Mouse (Mus musculus): ENCODE data around the gene Saysd1. TPM values are rescaled to one million over a fixed set of nuclear protein-coding genes. Genes with fewer than 3 reads are reported as not detected.

Gene Saysd1
- polyA plus RNA-seq (2012; rRNA removed): 220 and 227 TPM in 2 replicates

DNA sequence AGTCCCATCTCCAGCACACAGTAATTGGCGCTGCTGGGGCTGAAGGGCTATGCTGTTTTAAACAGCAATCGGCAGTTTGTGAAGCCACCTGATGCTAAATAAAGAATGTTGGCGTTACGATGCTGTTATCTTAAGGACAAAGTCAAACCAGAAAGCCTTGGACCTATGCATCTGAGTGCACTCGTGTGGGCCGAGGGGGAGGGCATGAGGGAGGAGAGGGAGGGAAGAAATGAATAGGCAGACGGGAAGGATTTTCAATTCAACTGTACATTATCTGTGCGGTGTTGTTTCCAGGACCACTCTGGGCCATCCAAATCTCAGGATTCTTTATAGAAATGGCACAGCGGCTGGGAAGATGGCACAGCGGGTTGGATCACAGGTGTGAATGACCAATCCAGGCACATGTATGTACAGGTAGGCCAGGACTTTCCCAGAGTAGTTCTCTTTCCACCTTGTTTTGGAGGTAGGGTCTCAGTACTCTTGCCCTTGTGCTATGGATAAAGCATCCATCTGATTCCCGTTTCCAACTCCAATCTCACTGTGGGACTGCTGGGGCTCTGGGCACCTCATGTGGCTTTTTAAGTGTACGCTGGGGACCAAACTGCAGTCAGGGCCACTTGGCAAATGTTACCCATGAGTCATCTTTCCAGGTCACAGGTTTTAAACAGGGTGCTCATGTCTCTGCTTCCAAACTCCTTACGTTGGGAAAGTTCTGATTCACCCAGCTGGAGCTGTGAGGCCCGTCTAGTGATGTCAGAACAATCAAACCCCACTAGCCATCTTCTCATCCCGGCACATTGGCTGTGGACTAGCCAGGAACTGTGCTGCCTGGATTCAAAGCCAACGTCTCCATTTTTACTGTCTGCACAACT is at the start of gene Saysd1:
Gene Saysd1 (minus strand): TSS at position 51 of the 872 bp plus-strand sequence.
- Histone ChIP-seq H3K27ac (ENCODE audit: control insufficient read depth, insufficient read depth, low read depth, low read length) (no peak within 1 kb of the TSS), H3K4me1 (ENCODE audit: control insufficient read depth, insufficient read depth, low read length) (peaks cover 3% of the 10 kb centered on the region), H3K36me3 (ENCODE audit: control insufficient read depth, insufficient read depth, low read length) (no peaks in the 10 kb centered on the region), H3K4me3 (ENCODE audit: control insufficient read depth, low read depth, low read length) (no peak within 1 kb of the TSS), H3K27me3 (ENCODE audit: control insufficient read depth, insufficient read depth, low read length) (no peaks in the 10 kb centered on the region)
- TF ChIP-seq CTCF (IDR thresholded peaks at IDR 0.05; ENCODE audit: control insufficient read depth, insufficient read depth, insufficient replicate concordance, low read depth, low read length): no peak
- TF ChIP-seq POLR2A (IDR thresholded peaks at IDR 0.05; ENCODE audit: control insufficient read depth, low read depth, low read length): no peak

DNA sequence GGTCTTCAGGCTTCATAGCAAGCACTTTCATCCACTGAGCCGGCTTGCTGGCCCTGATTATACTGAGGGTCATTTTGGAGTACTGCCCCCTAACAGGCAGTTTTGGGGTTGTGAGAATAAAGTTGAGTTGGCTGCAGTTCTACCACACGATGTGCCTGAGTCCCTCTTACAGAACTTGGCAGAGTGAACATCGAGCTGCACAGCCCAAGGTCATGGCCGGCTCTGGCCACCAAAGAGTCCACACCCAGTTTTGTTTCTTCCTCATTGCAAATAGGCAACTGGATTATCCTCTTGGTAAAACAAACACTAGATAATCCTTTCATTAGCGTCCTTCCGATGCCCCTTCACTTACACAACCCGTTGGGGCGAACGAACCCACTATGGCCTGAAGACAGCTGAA is 47.1 kb upstream of the Saysd1 start:
- Histone ChIP-seq H3K4me3 (ENCODE audit: control insufficient read depth, low read depth, low read length) (no peak overlapping the region), H3K36me3 (ENCODE audit: control insufficient read depth, insufficient read depth, low read length) (no peaks in the 10 kb centered on the region), H3K27ac (ENCODE audit: control insufficient read depth, insufficient read depth, low read depth, low read length) (0 out of 2 replicates have a peak overlapping the region, but pooled peaks have one; percentile 56), H3K27me3 (ENCODE audit: control insufficient read depth, insufficient read depth, low read length) (no peaks in the 10 kb centered on the region), H3K4me1 (ENCODE audit: control insufficient read depth, insufficient read depth, low read length) (peaks cover 10% of the 10 kb centered on the region)
- TF ChIP-seq CTCF (IDR thresholded peaks at IDR 0.05; ENCODE audit: control insufficient read depth, insufficient read depth, insufficient replicate concordance, low read depth, low read length) (no peak), POLR2A (IDR thresholded peaks at IDR 0.05; ENCODE audit: control insufficient read depth, low read depth, low read length) (no peak)

GRCm38 (mm10) chr14:20183701-20184100 is 45.4 kb upstream of the Saysd1 start:
- Histone ChIP-seq H3K36me3 (ENCODE audit: control insufficient read depth, insufficient read depth, low read length) (no peaks in the 10 kb centered on the region), H3K27me3 (ENCODE audit: control insufficient read depth, insufficient read depth, low read length) (no peaks in the 10 kb centered on the region), H3K4me1 (ENCODE audit: control insufficient read depth, insufficient read depth, low read length) (peaks cover 11% of the 10 kb centered on the region), H3K27ac (ENCODE audit: control insufficient read depth, insufficient read depth, low read depth, low read length) (no peak overlapping the region), H3K4me3 (ENCODE audit: control insufficient read depth, low read depth, low read length) (no peak overlapping the region)
- TF ChIP-seq POLR2A (IDR thresholded peaks at IDR 0.05; ENCODE audit: control insufficient read depth, low read depth, low read length) (no peak), CTCF (IDR thresholded peaks at IDR 0.05; ENCODE audit: control insufficient read depth, insufficient read depth, insufficient replicate concordance, low read depth, low read length) (no peak)

DNA sequence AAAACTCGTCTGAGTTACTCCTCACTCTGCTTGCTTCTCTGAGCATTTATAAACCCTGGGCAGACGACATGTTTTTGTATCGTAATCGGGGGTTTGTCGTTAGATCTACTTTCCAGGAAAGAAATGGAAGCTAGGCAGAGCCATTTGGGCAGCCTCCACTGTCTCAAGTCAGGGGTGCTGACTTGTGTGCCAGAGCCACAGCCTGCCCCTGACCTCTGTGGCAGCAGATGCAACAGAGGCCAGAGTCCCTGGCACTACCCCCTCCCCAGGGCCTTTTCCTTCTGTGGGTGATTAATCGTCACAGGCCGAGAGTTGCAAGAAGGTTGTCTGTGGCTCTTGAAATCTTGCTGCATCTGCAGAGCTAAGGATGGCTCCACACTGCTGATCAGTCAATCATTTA is 44.3 kb upstream of the Saysd1 start:
- no peaks in the 10 kb centered on the region for H3K27me3 ChIP-seq (ENCODE audit: control insufficient read depth, insufficient read depth, low read length)
- no peaks in the 10 kb centered on the region for H3K36me3 ChIP-seq (ENCODE audit: control insufficient read depth, insufficient read depth, low read length)
- H3K27ac ChIP-seq (ENCODE audit: control insufficient read depth, insufficient read depth, low read depth, low read length): no peak overlapping the region
- no peak overlapping the region for H3K4me3 ChIP-seq (ENCODE audit: control insufficient read depth, low read depth, low read length)
- no peak for TF ChIP-seq CTCF (IDR thresholded peaks at IDR 0.05; ENCODE audit: control insufficient read depth, insufficient read depth, insufficient replicate concordance, low read depth, low read length)
- TF ChIP-seq POLR2A (IDR thresholded peaks at IDR 0.05; ENCODE audit: control insufficient read depth, low read depth, low read length): no peak
- peaks cover 11% of the 10 kb centered on the region for H3K4me1 ChIP-seq (ENCODE audit: control insufficient read depth, insufficient read depth, low read length)

DNA sequence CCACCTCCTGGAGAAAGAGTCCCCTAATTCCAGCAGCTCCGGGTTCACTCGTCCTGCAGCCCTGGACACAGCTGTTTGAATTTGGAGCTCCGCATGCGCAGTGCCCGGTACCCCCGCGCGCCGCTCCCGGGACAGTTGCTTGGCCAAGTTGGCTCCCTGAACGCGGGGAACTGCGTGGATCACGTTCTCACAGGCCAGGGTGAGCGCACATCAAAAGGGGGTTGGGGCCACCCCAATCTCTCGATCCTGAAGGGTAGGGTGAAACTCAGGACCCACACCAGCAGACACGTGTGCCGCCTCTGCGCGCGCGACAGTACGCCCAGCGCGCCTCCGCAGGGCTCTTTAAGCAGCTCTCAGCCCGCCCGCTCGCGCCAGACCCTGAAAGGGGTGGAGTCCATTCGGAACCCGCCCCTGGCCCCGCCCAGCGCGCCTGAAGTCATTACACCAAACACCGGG is 43.2 kb upstream of the Saysd1 start, which contains the start of gene Kcnk5:
Gene Kcnk5 (minus strand): TSS at position 344 of the 456 bp plus-strand sequence.
- TF ChIP-seq POLR2A (IDR thresholded peaks at IDR 0.05; ENCODE audit: control insufficient read depth, low read depth, low read length): peak; percentile 48
- TF ChIP-seq CTCF (IDR thresholded peaks at IDR 0.05; ENCODE audit: control insufficient read depth, insufficient read depth, insufficient replicate concordance, low read depth, low read length): no peak
- H3K27me3 ChIP-seq (ENCODE audit: control insufficient read depth, insufficient read depth, low read length): no peaks in the 10 kb centered on the region
- H3K36me3 ChIP-seq (ENCODE audit: control insufficient read depth, insufficient read depth, low read length): no peaks in the 10 kb centered on the region
- H3K4me3 ChIP-seq (ENCODE audit: control insufficient read depth, low read depth, low read length): peak within 1 kb of the TSS; percentile 85
- H3K27ac ChIP-seq (ENCODE audit: control insufficient read depth, insufficient read depth, low read depth, low read length): no peak within 1 kb of the TSS
- H3K4me1 ChIP-seq (ENCODE audit: control insufficient read depth, insufficient read depth, low read length): peaks cover 11% of the 10 kb centered on the region

DNA sequence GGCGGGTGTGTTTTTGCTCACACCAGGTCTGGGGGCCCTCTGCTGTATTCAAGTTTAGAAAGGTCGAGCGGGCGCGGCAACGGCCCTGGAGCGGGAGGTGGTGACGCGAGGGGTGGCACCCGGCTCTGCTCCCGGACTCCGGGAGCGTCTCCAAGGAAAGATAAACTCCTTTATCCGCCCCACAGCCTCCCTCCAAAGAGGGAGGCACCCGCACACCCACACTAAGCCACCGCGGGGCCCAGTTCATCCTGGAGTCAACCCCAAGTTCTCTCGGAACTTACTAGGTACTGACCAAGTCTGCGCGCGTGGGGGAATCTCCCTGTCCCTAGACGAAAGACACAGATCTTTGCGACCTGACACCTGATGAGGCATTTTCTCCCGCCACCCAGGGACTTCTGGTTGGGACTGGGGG is 42.4 kb upstream of the Saysd1 start:
- TF ChIP-seq CTCF (IDR thresholded peaks at IDR 0.05; ENCODE audit: control insufficient read depth, insufficient read depth, insufficient replicate concordance, low read depth, low read length) (no peak), POLR2A (IDR thresholded peaks at IDR 0.05; ENCODE audit: control insufficient read depth, low read depth, low read length) (no peak)
- H3K27ac ChIP-seq (ENCODE audit: control insufficient read depth, insufficient read depth, low read depth, low read length): no peak overlapping the region
- no peaks in the 10 kb centered on the region for H3K36me3 ChIP-seq (ENCODE audit: control insufficient read depth, insufficient read depth, low read length)
- no peaks in the 10 kb centered on the region for H3K27me3 ChIP-seq (ENCODE audit: control insufficient read depth, insufficient read depth, low read length)
- H3K4me3 ChIP-seq (ENCODE audit: control insufficient read depth, low read depth, low read length): peak overlapping the region; percentile 85
- peaks cover 11% of the 10 kb centered on the region for H3K4me1 ChIP-seq (ENCODE audit: control insufficient read depth, insufficient read depth, low read length)

DNA sequence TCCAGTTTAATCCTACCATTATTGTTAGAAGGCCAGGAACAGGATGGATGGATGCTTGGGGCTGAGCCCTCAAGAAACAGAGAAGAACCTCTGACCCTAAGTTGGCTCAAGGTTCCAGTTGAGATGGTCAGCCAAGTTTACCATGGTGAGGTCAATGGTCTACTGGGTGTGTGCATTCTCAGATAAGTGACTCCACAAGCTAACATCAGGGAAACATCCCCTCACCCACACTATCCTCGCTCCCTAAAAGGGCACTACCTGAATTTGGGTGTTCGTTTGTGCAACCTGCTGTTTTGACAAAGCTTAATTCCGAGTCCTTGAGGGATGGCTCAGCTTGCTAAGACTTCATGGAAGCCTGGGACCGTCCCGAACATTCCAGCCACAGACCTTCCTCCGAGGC is 42.0 kb upstream of the Saysd1 start:
- Histone ChIP-seq H3K27me3 (ENCODE audit: control insufficient read depth, insufficient read depth, low read length) (no peaks in the 10 kb centered on the region), H3K4me3 (ENCODE audit: control insufficient read depth, low read depth, low read length) (peak overlapping the region; percentile 32), H3K27ac (ENCODE audit: control insufficient read depth, insufficient read depth, low read depth, low read length) (no peak overlapping the region), H3K36me3 (ENCODE audit: control insufficient read depth, insufficient read depth, low read length) (no peaks in the 10 kb centered on the region), H3K4me1 (ENCODE audit: control insufficient read depth, insufficient read depth, low read length) (peaks cover 11% of the 10 kb centered on the region)
- TF ChIP-seq POLR2A (IDR thresholded peaks at IDR 0.05; ENCODE audit: control insufficient read depth, low read depth, low read length): no peak
- TF ChIP-seq CTCF (IDR thresholded peaks at IDR 0.05; ENCODE audit: control insufficient read depth, insufficient read depth, insufficient replicate concordance, low read depth, low read length): no peak

Data from testis, adult 2 months (tissue).